Mouse (Mus musculus): ENCODE measurements around the gene Macf1. TPM values are rescaled to one million over a fixed set of nuclear protein-coding genes. Genes with fewer than 3 reads are reported as not detected.

Macf1 gene
- total RNA-seq, 2 experiments from 2014 or later = 55.6 to 75.8 TPM

DNA sequence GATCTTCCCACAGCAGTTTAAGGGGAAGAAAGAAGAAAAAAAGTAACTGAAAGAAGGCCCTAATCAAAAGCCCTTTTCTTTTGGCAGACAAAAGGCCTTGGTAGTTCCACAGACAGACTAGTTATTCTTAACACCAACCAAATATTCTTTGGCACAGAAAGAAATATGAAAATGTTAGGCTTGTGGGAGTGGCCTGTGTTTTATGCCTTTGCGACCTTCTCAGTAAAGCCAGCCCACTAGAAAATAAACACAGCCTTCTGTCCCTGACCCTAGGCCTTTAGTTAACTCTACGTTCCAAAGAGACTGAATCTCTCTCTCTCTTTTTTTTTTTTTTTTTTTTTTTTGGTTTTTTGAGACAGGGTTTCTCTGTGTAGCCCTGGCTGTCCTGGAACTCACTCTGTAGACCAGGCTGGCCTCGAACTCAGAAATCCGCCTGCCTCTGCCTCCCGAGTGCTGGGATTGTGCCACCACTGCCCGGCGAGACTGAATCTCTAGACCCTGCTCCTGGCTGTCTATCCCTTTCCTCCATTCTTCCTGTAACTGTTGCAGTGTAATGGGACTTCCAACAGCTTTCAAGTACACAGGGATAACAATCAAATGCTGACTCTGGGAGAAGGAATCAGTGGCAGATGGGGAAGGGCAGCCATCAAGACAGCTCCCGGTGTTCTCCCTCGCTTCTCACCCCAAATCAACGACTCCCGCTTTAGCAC, 85.5 kb downstream of the Macf1 start:
- no peak for DNase-seq

DNA sequence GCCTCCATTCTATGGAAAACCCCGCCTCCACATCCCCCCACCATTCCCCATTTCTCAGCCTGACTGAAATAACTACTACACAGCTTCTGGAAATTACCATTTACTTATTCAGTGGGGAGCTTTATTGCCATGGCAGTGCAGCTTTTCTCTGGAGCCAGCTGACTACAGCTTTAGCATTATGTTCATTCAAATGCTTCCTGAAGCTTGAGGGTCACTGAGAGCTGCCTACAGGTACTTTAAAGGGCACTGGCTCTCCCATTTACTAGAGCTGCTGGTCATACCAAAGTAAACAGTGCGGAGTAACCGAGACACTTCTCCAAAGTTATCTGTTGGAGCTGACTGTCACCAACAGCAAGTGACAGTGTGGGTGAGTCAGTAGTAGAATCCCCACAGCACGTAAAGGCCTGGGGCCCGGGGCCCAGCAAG, 89.8 kb downstream of the Macf1 start:
- DNase-seq = no peak

- DNase-seq = peak; percentile 21
Measured at GRCm38 (mm10) chr4:123593664-123594063, 90.5 kb downstream of the Macf1 start.

DNA sequence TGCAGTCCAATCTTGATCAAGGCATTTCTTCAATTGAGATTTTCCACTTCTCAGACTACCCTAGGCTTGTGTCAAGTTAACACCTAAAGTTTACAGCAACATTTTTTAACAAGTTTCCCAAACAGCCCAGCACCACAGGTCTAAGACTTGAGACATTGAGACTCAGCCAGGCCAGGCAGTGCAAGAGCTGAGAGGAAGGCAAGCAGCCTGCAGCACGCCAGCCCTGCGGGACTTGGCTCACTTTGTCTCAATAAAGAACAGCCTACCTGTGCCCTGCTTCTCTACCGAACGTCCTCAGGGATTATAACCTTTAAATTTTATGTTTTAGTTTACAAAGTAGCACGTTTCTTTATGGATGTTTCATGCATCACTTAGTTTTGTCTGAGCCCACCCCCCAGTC, 92.1 kb downstream of the Macf1 start:
- no peak for DNase-seq

- no peak for DNase-seq
Measured at GRCm38 (mm10) chr4:123591026-123591635, 93.0 kb downstream of the Macf1 start.

- no peak for DNase-seq
Measured at GRCm38 (mm10) chr4:123589496-123589895, 94.7 kb downstream of the Macf1 start.

DNA sequence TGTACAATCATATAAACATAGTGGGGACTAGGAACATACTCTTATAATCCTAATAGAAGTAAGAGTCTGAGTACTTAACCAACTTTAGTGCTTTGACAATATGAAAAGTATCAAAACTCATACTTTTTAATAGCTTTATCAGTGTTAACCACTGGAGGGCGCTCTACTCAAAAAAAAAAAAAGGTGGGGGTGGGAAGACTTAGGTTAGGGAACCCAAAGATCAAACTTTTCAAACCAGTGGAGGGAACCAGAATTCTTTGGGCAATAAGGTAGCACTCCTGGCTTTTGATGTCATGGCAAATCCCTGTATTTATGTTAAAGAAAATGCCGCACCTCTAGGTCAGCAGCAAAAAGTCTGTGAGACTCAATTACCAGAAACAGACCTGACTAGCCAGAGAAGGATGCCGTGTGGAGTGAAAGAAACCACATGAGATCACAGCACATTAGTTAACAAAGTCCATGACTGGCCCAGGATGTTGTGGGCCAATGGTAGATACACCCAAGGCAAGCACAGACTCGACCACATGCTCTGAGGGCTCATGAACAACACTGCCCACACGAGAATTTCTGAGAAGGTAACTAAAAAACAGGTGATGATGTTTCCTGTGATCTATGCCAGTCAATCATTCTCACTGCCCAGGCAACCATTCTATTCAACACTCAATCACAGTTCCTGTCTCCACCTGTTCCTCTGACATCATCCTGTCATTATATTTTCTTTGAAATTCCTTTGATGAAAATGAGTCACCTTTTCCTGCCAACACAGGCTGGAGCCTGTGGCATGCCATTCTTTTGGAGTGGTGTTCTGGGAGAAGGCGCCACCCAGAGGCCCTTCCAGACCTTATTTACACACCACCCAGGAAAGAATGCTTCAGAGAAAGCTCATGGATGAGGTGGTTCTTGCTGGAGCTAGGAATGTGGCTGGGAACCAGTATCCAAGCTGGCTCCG, 95.5 kb downstream of the Macf1 start:
- DNase-seq = no peak

DNA sequence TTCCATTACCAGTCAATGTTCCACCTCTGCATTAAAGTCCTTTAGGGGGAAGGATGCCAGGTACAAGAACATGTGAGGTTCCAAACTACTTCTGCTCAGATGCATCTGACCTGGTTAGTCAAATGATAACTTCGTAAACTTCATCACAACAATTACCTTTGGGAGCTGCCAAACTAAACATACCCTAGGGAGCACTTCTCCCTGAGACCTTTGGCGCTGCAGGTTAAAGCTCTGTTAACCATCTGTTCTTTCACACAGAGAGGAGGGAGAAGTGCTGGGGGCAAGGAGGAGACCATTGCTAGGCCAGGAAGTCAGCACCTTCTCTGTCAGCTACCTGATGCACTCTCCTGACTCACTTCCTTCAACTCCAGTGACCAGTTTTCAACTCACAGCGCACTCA, 96.5 kb downstream of the Macf1 start:
- DNase-seq = no peak

GRCm38 (mm10) chr4:123584720-123585093, 99.5 kb downstream of the Macf1 start:
- DNase-seq = no peak

DNA sequence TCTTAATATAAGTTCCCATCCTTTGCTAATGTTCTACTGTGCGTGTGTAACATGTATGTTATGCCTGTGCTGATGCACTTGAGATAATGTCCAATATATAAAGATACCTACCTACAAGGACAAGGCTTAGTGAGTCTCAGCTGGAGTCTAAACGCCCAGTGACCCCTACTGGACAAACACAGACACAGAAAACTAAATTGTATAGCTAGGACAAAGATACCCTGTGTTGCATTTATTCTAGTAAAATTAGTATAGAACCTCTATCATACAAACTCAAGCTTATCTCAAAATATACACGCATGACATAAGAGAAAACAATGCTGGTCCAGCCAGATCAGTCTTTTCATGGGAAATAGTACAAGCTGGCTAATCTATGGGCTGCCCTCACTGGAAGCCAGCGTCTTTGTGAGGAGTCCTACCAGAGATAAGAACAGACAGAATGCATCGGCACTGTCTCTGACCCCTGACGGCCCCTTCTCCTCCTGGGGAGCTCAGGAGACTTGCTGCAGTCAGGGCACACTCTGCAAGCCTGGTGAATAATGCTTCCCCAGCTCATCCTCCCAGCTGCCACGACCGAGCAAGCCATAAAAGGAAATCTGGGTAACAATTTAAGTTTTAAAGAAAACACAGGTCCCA, 100.0 kb downstream of the Macf1 start:
- no peak for DNase-seq

DNA sequence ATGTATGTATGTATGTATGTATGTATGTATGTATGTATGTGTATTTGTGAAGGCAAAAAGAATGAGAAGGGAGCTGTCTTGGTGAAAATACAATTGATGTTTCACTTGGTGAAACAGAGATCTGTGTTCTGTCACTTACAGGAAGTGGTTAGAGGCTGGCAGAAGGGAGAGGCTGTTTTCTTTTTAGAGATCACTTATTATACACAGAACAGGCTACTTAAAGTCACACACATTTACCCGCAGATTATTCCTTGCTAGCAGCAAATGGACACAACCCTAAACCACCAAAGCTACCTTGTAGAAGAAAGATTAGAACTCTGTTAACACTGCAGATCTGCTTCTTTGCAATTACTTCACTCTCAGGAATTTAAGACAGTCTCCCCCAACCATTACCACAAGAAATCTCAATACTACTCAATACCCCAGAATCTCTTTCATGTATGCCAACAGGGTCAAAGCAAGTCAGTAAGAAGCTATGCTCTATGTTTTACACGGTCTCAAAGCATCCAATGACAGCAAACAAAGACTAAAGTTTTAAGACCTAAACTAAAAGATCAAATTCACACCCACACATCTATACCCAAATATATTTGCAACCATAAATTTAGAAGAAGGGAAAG, 106.6 kb downstream of the Macf1 start:
- DNase-seq = no peak

DNA sequence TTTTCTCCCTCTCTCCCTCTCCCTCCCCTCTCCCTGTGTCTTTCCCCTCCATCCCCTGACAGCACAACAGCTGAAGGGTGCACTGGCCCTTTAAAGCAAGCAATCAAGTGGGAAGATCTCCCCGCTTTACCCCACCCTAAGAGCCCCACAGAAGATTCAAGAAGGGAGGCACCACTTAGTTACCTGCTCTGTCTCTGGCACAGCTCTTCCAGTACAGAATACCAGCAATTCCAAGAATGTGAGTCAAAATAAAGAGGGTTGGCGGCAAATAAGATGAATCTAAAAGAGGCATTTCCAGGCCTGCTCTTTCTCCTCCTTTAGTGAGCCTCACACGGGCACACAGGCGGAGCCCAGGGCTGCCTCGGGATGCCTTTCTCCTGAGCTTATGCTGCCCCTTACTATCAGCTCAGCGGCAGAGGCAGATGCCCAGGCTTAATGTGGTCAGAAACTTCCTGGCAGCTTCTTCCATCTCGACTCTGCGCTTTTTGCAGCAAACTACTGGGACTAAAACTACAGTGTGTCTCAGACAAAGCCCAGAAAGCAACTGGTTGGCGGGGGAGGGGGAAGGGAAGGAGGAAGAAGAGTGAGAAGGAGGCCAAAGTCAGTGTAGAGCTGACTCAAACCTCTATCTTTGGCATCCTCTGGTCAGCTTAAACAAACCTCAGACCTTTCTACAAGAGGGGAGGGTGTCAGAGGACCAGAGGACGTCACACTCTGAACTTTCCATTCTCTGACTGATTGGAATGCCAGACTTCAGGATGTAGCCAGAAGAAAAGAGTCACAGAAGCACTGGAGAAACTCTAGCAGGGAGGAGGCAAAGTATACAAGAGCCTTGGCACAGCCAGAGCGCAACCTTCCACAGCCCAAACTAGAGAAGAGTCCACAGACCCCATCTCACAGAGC, 111.5 kb downstream of the Macf1 start:
- DNase-seq = peak; percentile 38

DNA sequence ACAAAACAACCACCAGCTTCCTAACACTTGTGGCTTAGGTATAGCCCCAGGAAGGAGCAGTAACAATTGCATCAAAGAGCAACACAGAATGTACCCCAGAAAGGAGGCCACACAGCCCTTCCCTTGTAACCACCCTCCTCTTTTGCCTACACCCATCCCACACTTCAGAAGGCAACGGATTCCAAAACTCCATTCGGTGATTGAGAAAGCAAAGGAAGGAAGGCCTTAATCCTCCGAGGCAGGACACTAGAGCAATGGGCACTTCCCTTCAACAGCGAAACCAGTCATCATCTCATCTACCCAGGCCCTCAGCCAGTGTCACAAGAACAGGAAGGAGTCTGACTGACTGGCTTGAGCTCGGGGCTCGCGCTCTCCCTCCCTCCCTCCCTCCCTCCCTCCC, 112.3 kb downstream of the Macf1 start:
- peak; percentile 62 for DNase-seq

DNA sequence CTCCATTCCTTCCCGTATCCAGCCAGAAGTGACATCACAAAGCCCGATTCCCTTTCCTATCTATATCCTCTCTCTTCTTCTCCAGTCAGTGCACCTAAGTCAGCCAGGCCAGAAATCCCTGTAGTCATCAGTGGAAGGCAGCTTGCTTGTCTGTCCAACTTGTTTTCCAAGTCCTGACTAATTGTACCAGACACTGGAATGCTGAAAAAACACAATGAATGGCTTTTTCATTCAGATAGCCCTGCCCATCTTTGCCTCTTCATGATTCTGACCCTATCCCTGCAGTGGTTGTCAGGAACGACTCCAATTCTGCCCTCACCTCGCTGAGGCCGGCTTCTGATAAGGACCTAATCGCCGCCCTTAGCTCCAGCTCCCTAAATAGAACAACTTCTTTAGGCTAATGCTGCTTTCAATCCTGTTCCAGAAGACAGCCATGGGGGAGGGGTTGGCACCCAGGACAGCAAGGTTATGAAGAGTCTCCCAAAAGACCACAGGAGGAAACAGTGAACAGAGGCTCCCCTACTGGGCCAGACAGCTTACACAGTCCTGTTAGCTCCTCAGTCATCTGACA, 118.8 kb downstream of the Macf1 start:
- no peak for DNase-seq

- no peak for DNase-seq
Measured at GRCm38 (mm10) chr4:123564051-123564791, 119.9 kb downstream of the Macf1 start.

DNA sequence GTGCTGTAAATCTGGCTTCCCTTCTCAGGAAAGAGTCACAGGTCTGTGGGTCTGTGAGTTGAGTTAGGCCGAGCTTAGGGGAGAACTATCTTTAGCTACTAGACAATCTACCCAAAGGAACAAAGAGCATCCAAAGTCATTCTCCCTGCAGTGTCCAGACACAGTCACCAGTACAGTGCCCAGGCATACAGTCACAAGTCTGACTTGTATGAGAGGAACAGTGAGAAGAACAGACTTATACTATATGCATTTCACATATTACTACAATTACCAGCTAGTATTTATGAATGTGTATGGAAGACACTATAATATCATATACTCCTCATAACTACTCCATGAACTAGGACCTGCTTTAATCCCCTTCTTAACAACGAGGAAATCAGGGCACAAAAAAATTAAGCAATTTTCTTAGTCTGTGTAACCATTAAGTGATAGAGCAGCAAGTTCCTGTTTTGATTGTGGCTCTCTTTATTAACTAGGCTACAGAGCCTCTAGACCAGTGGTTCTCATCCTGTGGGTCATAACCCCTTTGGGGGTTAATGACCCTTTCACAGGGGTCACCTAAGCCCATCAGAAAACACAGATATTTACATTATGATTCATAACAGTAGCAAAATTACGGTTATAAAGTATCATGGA, 121.9 kb downstream of the Macf1 start:
- no peak for DNase-seq

DNA sequence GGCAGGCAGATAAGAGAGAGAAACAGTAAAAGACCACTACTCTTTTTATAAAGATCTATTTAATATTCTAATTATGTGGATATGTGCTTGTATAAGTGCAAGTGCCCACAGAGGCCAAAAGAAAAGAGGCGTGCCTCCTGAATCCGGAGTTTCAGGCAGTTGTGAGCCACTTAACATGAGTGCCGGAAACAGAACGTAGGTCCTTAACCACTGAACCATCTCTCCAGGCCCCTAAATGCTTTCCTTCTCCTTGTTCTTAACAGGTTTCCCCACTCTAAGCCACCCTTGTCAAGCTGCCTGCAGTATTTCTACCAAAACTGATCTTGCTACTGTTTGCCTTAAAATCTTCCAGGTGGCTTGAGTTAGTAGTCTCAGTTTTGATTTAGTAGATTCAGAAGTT, 123.3 kb downstream of the Macf1 start:
- DNase-seq = no peak

DNA sequence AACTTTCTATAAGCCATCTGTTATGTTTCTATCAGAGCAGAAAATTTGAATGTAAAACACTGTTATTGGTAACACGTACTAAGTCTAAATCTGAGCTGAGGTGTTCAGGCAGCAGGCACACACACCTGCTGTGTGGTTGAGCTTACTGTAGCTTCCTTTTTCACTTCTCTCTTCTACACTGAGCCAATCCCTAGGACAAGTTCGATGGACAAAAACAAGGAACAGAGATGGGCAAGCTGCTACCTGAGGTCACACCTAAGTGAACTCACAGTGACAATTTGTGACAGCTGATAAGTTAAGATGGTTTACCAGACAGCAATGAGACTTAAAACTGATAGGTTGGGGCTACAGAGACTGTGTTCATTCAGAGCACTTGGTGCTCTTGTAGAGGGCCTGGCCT, 125.7 kb downstream of the Macf1 start:
- no peak for DNase-seq

DNA sequence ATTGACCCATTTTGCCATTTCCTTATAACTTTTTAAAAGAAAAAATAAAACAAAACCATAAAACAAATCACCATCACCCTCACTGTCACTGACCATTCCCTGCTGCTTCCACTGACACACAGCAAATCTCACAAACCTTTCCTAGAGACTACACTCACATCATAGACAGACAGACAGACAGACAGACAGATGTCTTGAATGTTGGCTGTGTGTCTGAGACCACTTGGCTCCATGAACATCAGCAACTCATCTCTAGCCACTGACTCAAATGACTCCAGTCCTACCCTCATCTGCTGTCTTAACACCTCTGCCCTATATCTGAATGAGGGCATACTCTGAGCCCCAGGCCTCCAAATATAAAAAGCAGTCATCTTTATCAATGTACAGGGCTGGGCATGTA, 128.9 kb downstream of the Macf1 start:
- no peak for DNase-seq
